ENCODE assay signal across 8 mouse cellular contexts in genomic region chr1:87273514-87273942, GRCm38 (mm10). TPM values are rescaled to one million over a fixed set of nuclear protein-coding genes. Genes with fewer than 3 reads are reported as not detected.
DNase-seq lines count a peak whose midpoint lies in the region; ATAC-seq and TF ChIP-seq lines count a peak whose summit lies in the region.

No protein-coding gene starts in this region.

- no peak overlapping the region for H3K4me2 ChIP-seq in neural tube, embryonic 14.5 days (ENCODE audit: low read depth, low read length)

- no peaks in the 10 kb centered on the region for H3K36me3 ChIP-seq in heart, adult 2 months (ENCODE audit: control insufficient read depth, insufficient read depth, low read length)
- H3K36me3 ChIP-seq in neural tube, embryonic 14.5 days (ENCODE audit: control insufficient read depth, insufficient read depth, low read length), result no peaks in the 10 kb centered on the region

- no peak for TF ChIP-seq EP300 in heart, adult 2 months (IDR thresholded peaks at IDR 0.05; ENCODE audit: insufficient read depth, low read depth, low read length)

- WGBS in heart, adult 2 months, result 32% methylated on average over 3 of the region's 3 CpGs
- WGBS in neural tube, embryonic 14.5 days, result 56% methylated on average over 3 of the region's 3 CpGs

- no peak overlapping the region for H3K4me3 ChIP-seq in gastrocnemius, adult 2 months
- H3K4me3 ChIP-seq in heart, adult 2 months, result no peak overlapping the region
- H3K4me3 ChIP-seq in neural tube, embryonic 14.5 days (ENCODE audit: low read depth, low read length), result no peak overlapping the region

- H3K4me1 ChIP-seq in heart, adult 2 months (ENCODE audit: control insufficient read depth, insufficient read depth, low read length), result peaks cover 5% of the 10 kb centered on the region
- H3K4me1 ChIP-seq in neural tube, embryonic 14.5 days (ENCODE audit: control insufficient read depth, insufficient read depth, low read length), result no peaks in the 10 kb centered on the region

- DNase-seq in gastrocnemius, adult 2 months, result peak; percentile 52
- DNase-seq in gastrocnemius, adult 18-20 months (ENCODE audit: low spot score), result no peak
- peak; percentile 91 for DNase-seq in ovary, adult 18-20 months (ENCODE audit: low spot score)
- no peak for DNase-seq in ovary, postnatal 14 days (ENCODE audit: low spot score)
- DNase-seq in heart, adult 2 months, result peak; percentile 35 to 53
- no peak for DNase-seq in urinary bladder, postnatal 10 days (ENCODE audit: low spot score)
- DNase-seq in retina, embryonic 14.5 days (ENCODE audit: low spot score), result no peak

- H3K79me2 ChIP-seq in heart, adult 2 months (replicated peaks; ENCODE audit: control insufficient read depth, insufficient read depth, low read length), result no peaks in the 10 kb centered on the region

- H3K9me3 ChIP-seq in neural tube, embryonic 14.5 days (ENCODE audit: control insufficient read depth, low read length), result no peaks in the 10 kb centered on the region

- TF ChIP-seq CTCF in gastrocnemius, adult 2 months (IDR thresholded peaks at IDR 0.05), result no peak
- no peak for TF ChIP-seq CTCF in heart, adult 2 months (IDR thresholded peaks at IDR 0.05)

- TF ChIP-seq POLR2A in heart, adult 2 months (IDR thresholded peaks at IDR 0.05; ENCODE audit: insufficient read depth, low read depth, low read length), result no peak

- no peak overlapping the region for H3K9ac ChIP-seq in heart, adult 2 months (ENCODE audit: low read depth, low read length)
- H3K9ac ChIP-seq in neural tube, embryonic 14.5 days (replicated peaks; ENCODE audit: low read depth, low read length), result no peak overlapping the region

- intact Hi-C loops in gastrocnemius, adult 2 months (cut with DNase I), result loop anchor here (5.0 kb wide), 1 partner anchor 54 kb away; the partner anchor contains the start of gene Gigyf2
- intact Hi-C loops in heart, adult 2 months (cut with DNase I), result no loop called here

- peak overlapping the region; percentile 72 for H3K27ac ChIP-seq in gastrocnemius, adult 2 months
- H3K27ac ChIP-seq in heart, adult 2 months, result peak overlapping the region; percentile 6; the same call in 1 of the 2 replicates
- H3K27ac ChIP-seq in neural tube, embryonic 14.5 days (ENCODE audit: low read depth, low read length), result no peak overlapping the region

- H3K27me3 ChIP-seq in heart, adult 2 months (ENCODE audit: control insufficient read depth, insufficient read depth, low read length), result no peaks in the 10 kb centered on the region
- H3K27me3 ChIP-seq in neural tube, embryonic 14.5 days (ENCODE audit: control insufficient read depth, insufficient read depth, low read length), result no peaks in the 10 kb centered on the region

- peak; percentile 61; the same call in 1 of the 2 replicates for ATAC-seq in neural tube, embryonic 14.5 days (ENCODE audit: low read depth)

RNA-seq across cellular contexts. Expression of gene Efhd1, which starts 9.4 kb away (rescaled TPM):
- total RNA-seq in gastrocnemius, adult 2 months (2021), result 1 to 10 TPM; 3.7 to 7.4 TPM
- 1 to 10 TPM; 3.4 to 6.1 TPM for total RNA-seq in gastrocnemius, adult 18-20 months (2021)
- 1 to 10 TPM; 3.1 to 5.1 TPM for total RNA-seq in heart, adult 2 months (2021)
- polyA plus RNA-seq in heart, adult 2 months (2012; rRNA removed), result 6.6 and 12.3 TPM in 2 replicates
- polyA plus RNA-seq in neural tube, embryonic 14.5 days (2014; fragmentation: Nextera tagmentation; extraction: Ambion mirVana), result 1.2 and 1.9 TPM in 2 replicates

RNA-seq across cellular contexts. Expression of gene Gigyf2, which starts 53.3 kb away (rescaled TPM):
- 10 to 100 TPM; 38.2 to 40.2 TPM for total RNA-seq in gastrocnemius, adult 2 months (2021)
- 10 to 100 TPM; 31.9 to 42.2 TPM for total RNA-seq in gastrocnemius, adult 18-20 months (2021)
- total RNA-seq in heart, adult 2 months (2021), result 10 to 100 TPM; 47.4 to 47.7 TPM
- polyA plus RNA-seq in heart, adult 2 months (2012; rRNA removed), result 19.3 and 33.5 TPM in 2 replicates
- polyA plus RNA-seq in neural tube, embryonic 14.5 days (2014; fragmentation: Nextera tagmentation; extraction: Ambion mirVana), result 76.4 and 77.0 TPM in 2 replicates

RNA-seq across cellular contexts. Expression of gene Eif4e2, which starts 59.8 kb away (rescaled TPM):
- 10 to 100 TPM; 53.0 to 57.0 TPM for total RNA-seq in gastrocnemius, adult 2 months (2021)
- total RNA-seq in gastrocnemius, adult 18-20 months (2021), result 10 to 100 TPM; 49.6 to 51.0 TPM
- total RNA-seq in heart, adult 2 months (2021), result 10 to 100 TPM; 44.1 to 47.2 TPM
- polyA plus RNA-seq in heart, adult 2 months (2012; rRNA removed), result 25.8 and 37.2 TPM in 2 replicates
- polyA plus RNA-seq in neural tube, embryonic 14.5 days (2014; fragmentation: Nextera tagmentation; extraction: Ambion mirVana), result 68.7 and 90.7 TPM in 2 replicates

Comparison
In these comparisons a context has a peak if more than half of its experiments do, and no peak if none do; other contexts are left out.
1. DNase-seq: peak in gastrocnemius, adult 2 months (single experiment), ovary, adult 18-20 months (single experiment) and heart, adult 2 months (2 of 2); none in gastrocnemius, adult 18-20 months (single experiment), ovary, postnatal 14 days (single experiment), urinary bladder, postnatal 10 days (single experiment) and retina, embryonic 14.5 days (single experiment).